Mouse (Mus musculus): ENCODE results near the gene Klc4.

Klc4 gene

DNA sequence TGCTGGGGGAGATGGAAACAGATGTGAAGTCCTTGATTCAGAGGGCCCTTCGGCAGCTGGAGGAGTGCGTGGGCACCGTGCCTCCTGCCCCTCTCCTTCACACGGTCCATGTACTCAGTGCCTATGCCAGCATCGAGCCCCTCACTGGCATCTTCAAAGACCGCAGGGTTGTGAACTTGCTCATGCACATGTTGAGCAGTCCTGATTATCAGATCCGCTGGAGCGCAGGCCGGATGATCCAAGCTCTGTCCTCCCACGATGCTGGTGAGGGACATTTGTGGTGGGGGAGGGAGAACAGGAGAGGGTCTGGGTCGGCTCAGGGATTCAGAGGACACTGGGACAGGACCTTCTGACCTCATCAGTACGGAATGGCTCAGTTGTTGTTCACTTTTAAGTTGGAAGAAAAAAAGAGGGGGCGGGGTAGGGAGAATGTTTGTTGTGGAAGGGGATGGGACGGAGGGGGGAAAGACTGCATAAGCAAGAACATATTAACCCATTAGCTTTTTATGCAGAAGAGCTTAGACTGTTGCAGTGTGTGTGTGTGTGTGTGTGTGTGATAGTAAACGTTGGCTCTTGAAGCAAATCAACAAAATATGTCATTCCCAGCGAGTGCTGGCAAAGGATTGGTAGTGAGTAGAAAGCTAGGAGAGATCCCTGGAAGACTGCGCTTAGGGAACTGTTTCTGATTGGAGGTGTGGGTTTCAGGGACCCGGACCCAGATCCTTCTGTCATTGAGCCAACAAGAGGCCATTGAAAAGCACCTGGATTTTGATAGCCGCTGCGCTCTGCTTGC lies 6.1 kb upstream of the Klc4 start:
- DNase-seq = no peak

GRCm38 (mm10) chr17:46651292-46651691 lies 5.5 kb upstream of the Klc4 start:
- no peak for DNase-seq

DNA sequence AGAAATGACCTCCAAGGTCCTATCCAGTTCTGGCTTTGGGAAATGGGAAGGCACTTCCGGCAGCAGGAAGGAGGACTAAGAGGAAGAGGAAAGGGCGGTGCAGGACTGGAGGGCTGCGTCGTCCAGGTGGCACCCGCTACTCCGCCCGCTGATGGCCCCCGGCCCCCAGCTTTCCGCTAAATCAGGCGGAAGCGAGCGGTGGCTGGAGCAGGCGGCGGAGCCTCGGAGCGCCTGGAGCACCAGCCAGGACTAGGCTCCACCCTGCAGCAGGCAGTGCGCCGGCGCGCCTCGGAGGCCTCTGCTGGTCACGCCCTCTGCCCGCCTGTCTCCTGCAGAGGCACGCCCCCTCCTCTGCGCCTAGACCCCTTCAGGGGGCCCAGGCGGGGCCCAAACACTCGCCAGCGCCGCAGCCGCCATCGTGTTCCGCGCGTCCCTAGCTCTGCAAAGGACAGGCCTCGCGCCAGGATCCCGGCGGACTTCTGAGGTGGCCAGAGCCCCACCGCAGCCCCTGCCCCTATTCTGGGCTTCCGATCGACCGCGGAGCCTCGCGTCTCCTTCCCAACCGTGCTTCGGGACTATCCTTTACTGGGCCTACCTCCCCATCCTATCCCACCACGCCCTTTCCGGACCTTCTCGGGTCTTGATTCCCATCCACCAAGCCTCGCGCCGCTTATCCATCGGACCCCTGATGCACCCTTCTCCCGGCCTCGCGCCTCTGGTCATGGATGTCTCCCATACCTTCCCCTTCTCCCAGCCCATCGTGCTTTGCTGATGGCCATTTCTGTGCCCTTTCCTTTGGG lies 4.6 kb upstream of the Klc4 start, which contains the start of gene Cul7:
Cul7 (plus strand) TSS at position 106 of the 800 bp plus-strand sequence.
- peak; percentile 75 for DNase-seq

DNA sequence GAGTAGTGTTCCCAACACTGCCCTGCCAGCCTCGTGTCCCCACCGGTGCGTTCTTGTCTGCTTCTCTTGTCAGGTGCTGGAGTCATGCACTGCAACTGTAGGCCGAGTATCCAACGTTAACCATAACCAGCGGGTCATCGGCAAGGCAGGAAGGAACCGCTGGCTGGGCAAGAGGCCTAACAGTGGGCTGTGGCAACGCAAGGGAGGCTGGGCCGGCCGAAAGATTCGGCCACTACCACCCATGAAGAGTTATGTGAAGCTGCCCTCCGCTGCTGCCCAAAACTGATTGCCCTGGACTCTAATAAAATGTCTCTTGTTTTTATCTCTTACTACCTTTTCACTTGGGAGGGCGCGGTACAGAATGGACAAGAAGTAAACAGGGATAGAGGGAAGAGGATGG lies 4.0 kb upstream of the Klc4 start:
- DNase-seq = no peak

DNA sequence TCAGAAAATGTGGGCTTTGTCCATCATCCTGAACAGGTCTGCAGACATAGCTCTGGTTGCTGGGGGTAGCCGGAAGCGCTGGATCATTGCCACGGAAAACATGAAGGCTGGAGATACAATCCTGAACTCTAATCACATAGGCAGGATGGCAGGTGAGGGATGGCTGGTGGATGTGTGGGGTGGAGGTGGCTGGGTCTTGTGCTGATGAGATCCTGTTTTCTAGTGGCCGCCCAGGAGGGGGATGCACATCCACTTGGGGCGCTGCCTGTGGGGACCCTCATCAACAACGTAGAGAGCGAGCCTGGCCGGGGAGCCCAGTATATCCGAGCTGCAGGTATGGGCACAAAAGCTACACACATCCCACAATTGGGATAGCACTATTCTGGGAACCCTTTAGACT lies 2.6 kb upstream of the Klc4 start:
- DNase-seq = no peak

- DNase-seq = no peak
Observed at GRCm38 (mm10) chr17:46647279-46647678, 1.5 kb upstream of the Klc4 start.

DNA sequence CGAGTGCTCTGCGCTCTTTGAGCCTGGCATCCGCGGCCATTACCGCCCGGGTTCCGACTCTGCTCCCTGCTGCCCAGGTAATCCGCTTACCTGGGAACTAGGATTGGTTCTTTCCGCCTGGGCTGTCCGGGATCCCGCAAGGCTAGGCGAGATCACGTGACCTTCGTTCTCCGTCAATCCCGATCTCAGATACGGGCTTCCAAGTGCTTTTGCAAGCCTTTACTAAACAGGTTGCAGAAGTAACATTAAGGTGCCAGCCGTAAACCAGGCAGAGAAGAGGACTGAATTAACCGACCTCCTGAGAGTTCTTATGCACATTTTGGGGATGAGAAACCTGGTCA lies 470 bp upstream of the Klc4 start:
- DNase-seq = no peak

GRCm38 (mm10) chr17:46644916-46645475 lies 826 bp downstream of the Klc4 start:
- DNase-seq = no peak

- no peak for DNase-seq
Observed at GRCm38 (mm10) chr17:46644152-46644805, 1.5 kb downstream of the Klc4 start.

DNA sequence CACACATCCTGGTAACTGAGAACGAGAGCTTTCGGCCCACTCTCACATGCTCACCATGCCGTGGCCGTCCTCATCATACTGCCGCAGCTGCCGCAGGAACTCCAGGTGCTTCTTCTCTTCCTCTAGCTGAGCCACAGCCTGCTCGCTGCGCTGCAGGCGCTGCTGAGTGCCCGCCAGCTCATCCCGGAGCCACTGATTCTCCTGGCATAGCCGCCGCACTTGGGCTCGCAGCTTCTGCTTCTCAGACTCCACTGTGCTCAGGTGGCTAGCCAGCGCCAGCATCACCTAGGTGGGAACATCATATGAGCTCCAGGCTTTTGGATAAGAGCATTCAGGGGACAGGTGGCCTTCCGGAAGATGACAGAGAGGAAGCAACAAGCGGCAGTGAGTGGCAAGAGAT lies 3.8 kb downstream of the Klc4 start:
- DNase-seq = no peak

- no peak for DNase-seq
Observed at GRCm38 (mm10) chr17:46639929-46640328, 5.9 kb downstream of the Klc4 start.

GRCm38 (mm10) chr17:46636831-46637523 lies 8.8 kb downstream of the Klc4 start:
- DNase-seq = peak; percentile 58 to 67

GRCm38 (mm10) chr17:46629685-46630441 lies 16.0 kb downstream of the Klc4 start:
- DNase-seq = no peak

DNA sequence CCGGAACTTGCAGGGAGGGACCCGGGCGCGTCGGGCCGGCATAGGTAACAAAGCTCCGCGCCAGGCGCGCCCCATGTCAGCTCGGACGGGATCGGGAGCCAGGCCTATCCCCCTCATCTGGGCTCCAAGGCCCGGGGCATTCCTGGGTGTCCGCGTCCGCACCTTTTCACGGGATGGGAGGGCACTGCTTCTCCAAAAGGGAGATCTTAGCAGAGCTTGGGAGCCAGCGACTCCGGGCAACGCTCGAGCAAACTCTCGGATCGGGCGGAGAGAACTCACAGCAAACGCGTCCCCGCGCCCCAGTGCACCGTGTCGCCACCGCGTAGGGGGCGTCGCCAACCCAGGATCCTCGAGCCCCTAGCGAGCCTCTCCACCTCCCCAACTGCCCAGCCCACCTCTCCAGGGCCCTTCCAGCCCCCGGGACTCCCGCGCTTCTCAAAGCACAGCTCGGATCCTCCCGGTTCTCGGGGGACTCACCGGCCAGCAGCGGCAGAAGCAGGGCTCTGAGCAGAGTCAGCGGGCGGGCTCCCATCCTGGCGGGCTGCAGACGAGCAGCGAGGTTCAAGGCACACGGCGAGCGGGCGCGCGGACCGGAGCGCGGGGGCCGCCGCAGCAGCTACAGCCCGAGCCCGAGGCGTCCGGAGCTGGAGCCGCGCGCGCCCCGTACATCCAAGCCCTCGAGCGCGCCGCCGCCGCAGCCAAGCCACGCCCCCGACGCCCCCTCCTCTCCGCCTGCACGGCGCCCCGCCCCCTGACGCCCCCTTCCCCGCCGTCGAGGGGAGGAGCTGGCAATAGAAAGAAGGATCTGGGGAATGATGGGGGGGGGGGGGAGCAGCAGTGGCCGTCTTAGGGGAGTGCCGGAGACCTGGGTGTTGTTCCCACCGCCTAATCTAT lies 16.8 kb downstream of the Klc4 start, which contains the start of gene Ptk7:
Ptk7 (minus strand) TSS at position 714 of the 894 bp plus-strand sequence.
- no peak for DNase-seq

DNA sequence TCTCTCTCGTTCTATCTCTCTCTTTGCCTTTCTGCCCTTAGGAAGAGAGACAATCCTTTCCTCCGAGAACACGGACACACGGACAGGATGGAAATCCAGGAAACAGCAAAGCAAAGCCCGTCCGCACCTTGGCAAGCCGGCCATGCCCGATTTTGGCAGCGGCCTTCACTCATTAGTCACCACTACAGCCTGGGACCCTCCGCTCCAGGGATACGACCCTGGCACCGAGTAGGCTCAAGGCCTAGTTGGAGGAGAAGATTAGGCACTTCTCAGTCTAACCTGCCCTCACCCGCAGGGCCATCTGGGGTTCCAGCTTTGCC lies 17.4 kb downstream of the Klc4 start:
- DNase-seq = no peak

GRCm38 (mm10) chr17:46627409-46627808 lies 18.4 kb downstream of the Klc4 start:
- no peak for DNase-seq

DNA sequence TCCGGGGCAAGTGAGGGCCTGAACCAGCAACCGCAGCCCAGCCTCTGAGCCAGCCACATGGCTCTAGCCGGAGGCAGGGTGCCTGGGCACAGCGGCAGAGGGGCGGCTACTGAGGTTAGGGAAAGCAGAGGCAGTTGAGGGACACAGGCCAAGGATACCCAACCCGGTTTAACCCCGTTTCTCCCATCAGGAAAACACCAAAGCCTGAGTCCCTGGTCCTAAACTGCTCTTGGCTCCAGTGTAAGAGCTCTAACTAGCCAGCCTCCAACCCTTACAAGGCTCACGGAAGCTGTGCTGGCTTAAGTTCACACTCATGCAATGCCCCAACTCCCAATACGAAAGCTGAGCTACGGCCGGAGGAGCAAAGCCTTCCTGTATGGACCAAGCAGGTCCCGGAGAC lies 21.2 kb downstream of the Klc4 start:
- DNase-seq = no peak

DNA sequence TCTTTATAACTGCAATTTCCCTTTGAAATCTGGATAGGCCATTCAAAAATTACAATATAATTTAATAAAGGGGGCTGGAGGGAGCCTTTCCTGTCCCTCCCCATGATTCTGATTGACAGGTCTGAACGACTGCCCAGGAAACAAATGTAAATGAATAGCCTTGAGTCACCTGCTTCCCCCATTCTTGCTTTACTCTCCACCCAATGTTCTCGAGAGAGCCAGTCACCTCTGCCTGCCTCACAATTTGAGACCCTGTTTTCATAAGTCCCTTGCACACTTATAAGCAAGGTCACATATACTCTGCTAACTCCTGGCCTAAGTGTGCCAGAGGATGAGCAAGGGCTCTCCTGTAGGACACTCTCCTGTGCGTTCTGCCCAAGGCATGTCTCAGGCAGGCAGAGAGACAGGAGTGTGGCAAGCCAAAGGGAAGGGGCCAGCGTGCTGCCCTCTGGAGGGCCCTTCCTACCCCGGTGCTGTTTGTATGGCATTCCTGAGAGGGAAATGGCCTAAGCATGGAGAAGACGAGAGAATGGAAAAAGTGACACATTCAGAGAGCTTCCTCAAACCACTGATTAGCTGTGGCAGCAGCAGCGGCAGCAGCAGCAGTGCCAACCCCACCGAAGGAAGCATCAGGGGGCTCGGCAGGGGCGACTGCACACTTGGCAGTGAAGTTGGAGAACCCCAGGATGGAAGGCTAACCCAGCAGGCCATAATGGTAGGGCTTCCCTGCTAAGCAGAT lies 21.8 kb downstream of the Klc4 start:
- no peak for DNase-seq

DNA sequence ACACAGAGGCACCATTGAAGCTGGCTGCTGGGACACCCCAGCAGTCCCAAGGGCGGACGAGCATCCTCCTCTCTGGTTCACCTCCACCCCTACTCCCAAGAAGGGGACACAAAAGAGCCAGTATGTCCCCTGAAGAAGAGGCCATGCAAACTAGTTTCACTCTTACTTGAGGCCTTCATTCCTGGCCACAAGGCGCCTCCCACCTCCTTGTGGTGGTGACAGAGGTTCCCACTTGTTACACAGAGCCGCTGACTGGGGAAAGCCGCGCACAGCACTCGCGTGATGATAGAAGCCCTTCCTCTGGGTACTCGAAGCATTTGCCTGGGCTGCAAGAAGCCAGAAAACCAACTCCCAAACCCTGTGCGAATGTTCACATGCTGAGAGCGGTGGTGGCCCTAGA lies 23.6 kb downstream of the Klc4 start:
- DNase-seq = no peak

DNA sequence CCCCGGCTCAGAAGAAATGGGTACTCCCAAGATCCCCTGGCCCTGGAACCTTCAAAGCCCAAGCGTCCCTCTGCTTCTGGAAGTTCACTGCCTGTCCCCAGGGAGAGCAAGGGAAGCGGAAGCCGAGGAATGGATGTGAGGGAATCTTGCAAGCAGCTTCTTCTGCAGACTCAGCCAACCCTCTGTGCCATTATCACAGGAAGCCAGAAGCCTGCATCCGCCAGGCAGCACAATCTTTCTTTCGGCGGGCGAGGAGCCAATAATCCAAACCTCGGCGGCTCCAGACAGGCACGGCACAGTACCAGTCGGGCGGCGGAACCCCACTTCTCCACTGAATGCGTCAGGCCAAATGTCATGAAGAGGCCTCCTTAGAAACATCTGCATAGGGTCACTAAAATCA lies 24.5 kb downstream of the Klc4 start:
- DNase-seq = no peak

Data from B cell, adult 2 months (primary cell).